Mouse (Mus musculus): ENCODE measurements at regions not wholly inside any gene's neighbourhood (a gene's known extent, or its start where the extent isn't known, plus 50 kb on each side); places are given as distances from the start of the nearest gene placed in this dataset.

- DNase-seq (ENCODE audit: low spot score in 2 of 2), result no peak
Measured at GRCm38 (mm10) chr8:125367374-125367773, 202.2 kb downstream of the Sipa1l2 start.

GRCm38 (mm10) chr8:125365004-125365403 is 204.6 kb downstream of the Sipa1l2 start:
- no peak for DNase-seq (ENCODE audit: low spot score in 2 of 2)

- DNase-seq (ENCODE audit: low spot score in 2 of 2), result no peak
Measured at GRCm38 (mm10) chr8:125359456-125359855, 210.2 kb downstream of the Sipa1l2 start.

- DNase-seq (ENCODE audit: low spot score in 2 of 2), result no peak
Measured at GRCm38 (mm10) chr8:125357759-125358158, 211.8 kb downstream of the Sipa1l2 start.

GRCm38 (mm10) chr8:125355059-125355509 is 214.5 kb downstream of the Sipa1l2 start:
- no peak for DNase-seq (ENCODE audit: low spot score in 2 of 2)

GRCm38 (mm10) chr8:125352276-125352675 is 217.3 kb downstream of the Sipa1l2 start:
- no peak for DNase-seq (ENCODE audit: low spot score in 2 of 2)

- no peak for DNase-seq (ENCODE audit: low spot score in 2 of 2)
Measured at GRCm38 (mm10) chr8:125351486-125352032, 218.0 kb downstream of the Sipa1l2 start.

GRCm38 (mm10) chr8:125349290-125350025 is 220.2 kb downstream of the Sipa1l2 start:
- peak in 1 of 2 experiments; percentile 76 for DNase-seq (ENCODE audit: low spot score in 2 of 2)

GRCm38 (mm10) chr8:125346182-125346581 is 223.4 kb downstream of the Sipa1l2 start:
- no peak for DNase-seq (ENCODE audit: low spot score in 2 of 2)

- DNase-seq (ENCODE audit: low spot score in 2 of 2), result peak in 1 of 2 experiments; percentile 20
Measured at GRCm38 (mm10) chr8:125345571-125345970, 224.0 kb downstream of the Sipa1l2 start.

- peak in 1 of 2 experiments; percentile 25 for DNase-seq (ENCODE audit: low spot score in 2 of 2)
Measured at GRCm38 (mm10) chr8:125343867-125344266, 225.7 kb downstream of the Sipa1l2 start.

- DNase-seq (ENCODE audit: low spot score in 2 of 2), result no peak
Measured at GRCm38 (mm10) chr8:125342521-125342920, 227.1 kb downstream of the Sipa1l2 start.

GRCm38 (mm10) chr8:125341606-125342005 is 228.0 kb downstream of the Sipa1l2 start:
- DNase-seq (ENCODE audit: low spot score in 2 of 2), result no peak

GRCm38 (mm10) chr8:125338222-125338621 is 231.4 kb downstream of the Sipa1l2 start:
- DNase-seq (ENCODE audit: low spot score in 2 of 2), result peak in 1 of 2 experiments; percentile 17

GRCm38 (mm10) chr8:125337444-125338077 is 232.0 kb downstream of the Sipa1l2 start:
- DNase-seq (ENCODE audit: low spot score in 2 of 2), result no peak

GRCm38 (mm10) chr8:125336799-125337198 is 232.8 kb downstream of the Sipa1l2 start:
- no peak for DNase-seq (ENCODE audit: low spot score in 2 of 2)

GRCm38 (mm10) chr8:125335575-125336370 is 233.8 kb downstream of the Sipa1l2 start:
- DNase-seq (ENCODE audit: low spot score in 2 of 2), result peak in 1 of 2 experiments; percentile 24

- DNase-seq (ENCODE audit: low spot score in 2 of 2), result no peak
Measured at GRCm38 (mm10) chr8:125335171-125335570, 234.4 kb downstream of the Sipa1l2 start.

GRCm38 (mm10) chr8:125330638-125331037 is 239.0 kb downstream of the Sipa1l2 start:
- no peak for DNase-seq (ENCODE audit: low spot score in 2 of 2)

GRCm38 (mm10) chr8:125328650-125329049 is 241.0 kb downstream of the Sipa1l2 start:
- DNase-seq (ENCODE audit: low spot score in 2 of 2), result peak in 1 of 2 experiments; percentile 48

GRCm38 (mm10) chr8:125327551-125328262 is 241.9 kb downstream of the Sipa1l2 start:
- peak in 1 of 2 experiments; percentile 29 for DNase-seq (ENCODE audit: low spot score in 2 of 2)

Measured in urinary bladder, postnatal 36 days (tissue).